Mouse (Mus musculus) liver, embryonic 16.5 days (tissue): Measurements from ENCODE around the gene Focad. TPM values are rescaled to one million over a fixed set of nuclear protein-coding genes. Genes with fewer than 3 reads are reported as not detected.

ENCODE experiments used
- ATAC-seq: fragments of 200-750 bp; cut with Nextera tagmentation; 2 replicates; pipeline ENCODE4 v1.8.0; 2017; ENCODE audit warnings: low read depth, mild to moderate bottlenecking, moderate number of reproducible peaks, moderate library complexity
- H3K27ac ChIP-seq: fragments of 300-500 bp; sonication (generic); 2 replicates; pipeline ENCODE4 v1.5.1; 2014; ENCODE audit warnings: mild to moderate bottlenecking, low read length
- H3K27me3 ChIP-seq: fragments of 300-500 bp; sonication (generic); 2 replicates; pipeline ENCODE4 v1.6.1; 2014; ENCODE audit warnings: low read depth, low read length, mixed read lengths; ENCODE audit not compliant: control insufficient read depth, insufficient read depth
- H3K36me3 ChIP-seq: fragments of 300-500 bp; sonication (generic); 2 replicates; pipeline ENCODE4 v1.6.1; 2014; ENCODE audit warnings: mild to moderate bottlenecking; ENCODE audit not compliant: control insufficient read depth, insufficient read depth
- H3K4me1 ChIP-seq: fragments of 300-500 bp; sonication (generic); 2 replicates; pipeline ENCODE4 v1.6.1; 2014; ENCODE audit warnings: low read depth, low read length, mixed read lengths; ENCODE audit not compliant: control insufficient read depth
- H3K4me2 ChIP-seq: fragments of 300-500 bp; sonication (generic); 2 replicates; pipeline ENCODE4 v1.6.1; 2014; ENCODE audit warnings: low read depth, low read length, mixed read lengths
- H3K4me3 ChIP-seq: fragments of 300-500 bp; sonication (generic); 2 replicates; pipeline ENCODE4 v1.5.1; 2014; ENCODE audit warnings: low read depth, mild to moderate bottlenecking, low read length
- H3K9ac ChIP-seq: fragments of 300-500 bp; sonication (generic); 2 replicates; pipeline ENCODE4 v1.6.1; 2014; ENCODE audit warnings: low read depth, low read length
- H3K9me3 ChIP-seq: fragments of 300-500 bp; sonication (generic); replicated peaks from 2 replicates; pipeline ENCODE4 v1.6.1; 2016; ENCODE audit warnings: low read length; ENCODE audit not compliant: control insufficient read depth
- WGBS: fragments of 180-500 bp; shearing (Covaris S2); extraction: QIAGEN DNeasy Blood & Tissue Kit; methylation state at CpG from one replicate; pipeline ENCODE4 v1.1.7; 2014; ENCODE audit not compliant: insufficient replicate concordance; 5-methylcytosine and 5-hydroxymethylcytosine counted together
- polyA plus RNA-seq: library from polyadenylated mRNA; unstranded; fragments of >200 nt; fragmentation: Nextera tagmentation; extraction: Ambion mirVana; gene quantifications from 2 replicates; pipeline ENCODE4 v1.2.1, GENCODE M21; 2015

The Focad gene
- polyA plus RNA-seq, 1 experiment from 2014 or later, result 8.7 TPM

- H3K27me3 ChIP-seq, result no peaks in the 10 kb centered on the region
- H3K9ac ChIP-seq, result no peak overlapping the region
- H3K27ac ChIP-seq, result no peak overlapping the region
- 76% methylated on average over 13 of the region's 13 CpGs for WGBS
- no peak overlapping the region for H3K4me3 ChIP-seq
- H3K4me1 ChIP-seq, result peaks cover 4% of the 10 kb centered on the region
- H3K9me3 ChIP-seq, result no peaks in the 10 kb centered on the region
- H3K4me2 ChIP-seq, result no peak overlapping the region
- no peaks in the 10 kb centered on the region for H3K36me3 ChIP-seq
- no peak for ATAC-seq
These were observed 69.2 kb downstream of the Focad start for GRCm38 (mm10) chr4:88163511-88164247.

GRCm38 (mm10) chr4:88167008-88167862 is 72.8 kb downstream of the Focad start:
- WGBS, result 49% methylated on average over 7 of the region's 7 CpGs
- Histone ChIP-seq H3K9ac (no peak overlapping the region), H3K27ac (no peak overlapping the region), H3K4me2 (no peak overlapping the region), H3K4me1 (peaks cover 4% of the 10 kb centered on the region), H3K36me3 (no peaks in the 10 kb centered on the region), H3K9me3 (no peaks in the 10 kb centered on the region), H3K27me3 (no peaks in the 10 kb centered on the region), H3K4me3 (no peak overlapping the region)
- peak; percentile 72 for ATAC-seq

- no peaks in the 10 kb centered on the region for H3K27me3 ChIP-seq
- H3K4me3 ChIP-seq, result no peak overlapping the region
- H3K27ac ChIP-seq, result no peak overlapping the region
- 82% methylated on average over 6 of the region's 6 CpGs for WGBS
- H3K4me2 ChIP-seq, result no peak overlapping the region
- ATAC-seq, result no peak
- H3K36me3 ChIP-seq, result no peaks in the 10 kb centered on the region
- H3K9ac ChIP-seq, result no peak overlapping the region
- H3K4me1 ChIP-seq, result no peaks in the 10 kb centered on the region
- H3K9me3 ChIP-seq, result no peaks in the 10 kb centered on the region
These were observed 80.9 kb downstream of the Focad start for GRCm38 (mm10) chr4:88175058-88175974.

- ATAC-seq, result no peak
- Histone ChIP-seq H3K27ac (no peak overlapping the region), H3K9me3 (no peaks in the 10 kb centered on the region), H3K4me3 (no peak overlapping the region), H3K4me1 (no peaks in the 10 kb centered on the region), H3K27me3 (no peaks in the 10 kb centered on the region), H3K9ac (no peak overlapping the region), H3K36me3 (no peaks in the 10 kb centered on the region), H3K4me2 (no peak overlapping the region)
- 56% methylated on average over 2 of the region's 2 CpGs for WGBS
These were observed 84.9 kb downstream of the Focad start for GRCm38 (mm10) chr4:88179296-88179695.

GRCm38 (mm10) chr4:88184293-88184692 is 89.9 kb downstream of the Focad start:
- H3K9ac ChIP-seq, result no peak overlapping the region
- H3K4me2 ChIP-seq, result no peak overlapping the region
- no peaks in the 10 kb centered on the region for H3K36me3 ChIP-seq
- H3K27ac ChIP-seq, result no peak overlapping the region
- WGBS, result 64% methylated on average over 6 of the region's 6 CpGs
- no peaks in the 10 kb centered on the region for H3K27me3 ChIP-seq
- H3K4me1 ChIP-seq, result no peaks in the 10 kb centered on the region
- no peaks in the 10 kb centered on the region for H3K9me3 ChIP-seq
- H3K4me3 ChIP-seq, result no peak overlapping the region
- no peak for ATAC-seq

GRCm38 (mm10) chr4:88185872-88186426 is 91.5 kb downstream of the Focad start:
- Histone ChIP-seq H3K9me3 (no peaks in the 10 kb centered on the region), H3K4me1 (no peaks in the 10 kb centered on the region), H3K27me3 (no peaks in the 10 kb centered on the region), H3K4me3 (no peak overlapping the region), H3K4me2 (no peak overlapping the region), H3K9ac (no peak overlapping the region), H3K27ac (no peak overlapping the region), H3K36me3 (no peaks in the 10 kb centered on the region)
- 77% methylated on average over 6 of the region's 6 CpGs for WGBS
- no peak for ATAC-seq

- H3K27me3 ChIP-seq, result no peaks in the 10 kb centered on the region
- no peak overlapping the region for H3K4me2 ChIP-seq
- no peak overlapping the region for H3K9ac ChIP-seq
- H3K36me3 ChIP-seq, result no peaks in the 10 kb centered on the region
- H3K27ac ChIP-seq, result no peak overlapping the region
- WGBS, result 70% methylated on average over 3 of the region's 3 CpGs
- no peak overlapping the region for H3K4me3 ChIP-seq
- ATAC-seq, result no peak
- H3K9me3 ChIP-seq, result no peaks in the 10 kb centered on the region
- H3K4me1 ChIP-seq, result no peaks in the 10 kb centered on the region
These were observed 93.2 kb downstream of the Focad start for GRCm38 (mm10) chr4:88187649-88188048.

GRCm38 (mm10) chr4:88189495-88189894 is 95.1 kb downstream of the Focad start:
- WGBS, result 59% methylated on average over 1 of the region's 1 CpGs
- ATAC-seq, result no peak
- H3K27me3 ChIP-seq, result no peaks in the 10 kb centered on the region
- no peaks in the 10 kb centered on the region for H3K4me1 ChIP-seq
- no peaks in the 10 kb centered on the region for H3K9me3 ChIP-seq
- no peak overlapping the region for H3K27ac ChIP-seq
- no peak overlapping the region for H3K4me2 ChIP-seq
- H3K36me3 ChIP-seq, result no peaks in the 10 kb centered on the region
- H3K4me3 ChIP-seq, result no peak overlapping the region
- H3K9ac ChIP-seq, result no peak overlapping the region
